Mouse (Mus musculus) heart, adult 2 months (tissue): ENCODE measurements around the gene Stc2. TPM values are rescaled to one million over a fixed set of nuclear protein-coding genes. Genes with fewer than 3 reads are reported as not detected.
A peak's percentile ranks its signal among the peaks of the same experiment; 100 is the strongest.

Experiments
- DNase-seq, 2 experiments: peaks; one replicate each; pipeline ENCODE4 v3.0.0; 2021
- H3K27ac ChIP-seq: fragments of 200-600 bp; 2 replicates; pipeline ENCODE4 v1.8.1; 2022
- H3K27me3 ChIP-seq: fragments of 200-500 bp; 2 replicates; pipeline ENCODE4 v1.6.1; 2012; ENCODE audit warnings: mild to moderate bottlenecking, low read length, inconsistent platforms, mixed read lengths; ENCODE audit not compliant: control insufficient read depth, insufficient read depth
- H3K36me3 ChIP-seq: fragments of 200-500 bp; 2 replicates; pipeline ENCODE4 v1.6.1; 2012; ENCODE audit warnings: low read length, inconsistent platforms; ENCODE audit not compliant: control insufficient read depth, insufficient read depth
- H3K4me1 ChIP-seq: fragments of 200-500 bp; 2 replicates; pipeline ENCODE4 v1.6.1; 2011; ENCODE audit warnings: low read length; ENCODE audit not compliant: control insufficient read depth, insufficient read depth
- H3K4me3 ChIP-seq: fragments of 200-600 bp; 2 replicates; pipeline ENCODE4 v1.8.1; 2022
- H3K79me2 ChIP-seq: fragments of 200-500 bp; replicated peaks from 2 replicates; pipeline ENCODE4 v1.6.1; 2012; ENCODE audit warnings: mild to moderate bottlenecking, inconsistent platforms, low read length, moderate library complexity, mixed read lengths; ENCODE audit not compliant: control insufficient read depth, insufficient read depth
- H3K9ac ChIP-seq: fragments of 200-500 bp; 2 replicates; pipeline ENCODE4 v1.6.1; 2012; ENCODE audit warnings: low read depth, mild to moderate bottlenecking, control low read depth, inconsistent platforms, low read length, mixed read lengths
- CTCF ChIP-seq: fragments of 200-600 bp; IDR thresholded peaks from 2 replicates; pipeline ENCODE4 v1.8.1; 2022; ENCODE audit warnings: antibody characterized with exemption, mild to moderate bottlenecking, moderate library complexity
- EP300 ChIP-seq: fragments of 200-500 bp; IDR thresholded peaks from 2 replicates; pipeline ENCODE4 v1.6.1; 2011; ENCODE audit warnings: low read depth, low read length, control low read depth; ENCODE audit not compliant: insufficient read depth
- POLR2A ChIP-seq: fragments of 200-500 bp; IDR thresholded peaks from 2 replicates; pipeline ENCODE4 v1.6.1; 2011; ENCODE audit warnings: mild to moderate bottlenecking, low read depth, low read length, control low read depth; ENCODE audit not compliant: insufficient read depth
- WGBS: fragments of 180-500 bp; shearing (Covaris S2); methylation state at CpG from one replicate; pipeline ENCODE4 v1.1.7; 2018; 5-methylcytosine and 5-hydroxymethylcytosine counted together
- intact Hi-C: fragments of 180-260 bp; cut with DNase I; formaldehyde crosslinking; loops from one replicate; pipeline ENCODE4 v1.15.1; 2025
- polyA plus RNA-seq: library from polyadenylated mRNA; depleted of rRNA; stranded (reverse); fragments of >200 nt; gene quantifications from 2 replicates; pipeline ENCODE4 v1.2.3, GENCODE M21; 2012
- total RNA-seq, 2 experiments: library from RNA; stranded (reverse); gene quantifications; 2 replicates each; pipeline ENCODE4 v1.2.3; 2021

Stc2 gene
- total and polyA plus RNA-seq, 3 experiments = 8.3 to 20.7 (median 14.1) TPM

- no peak overlapping the region for H3K4me3 ChIP-seq
- intact Hi-C loops = no loop called here
- peaks cover 4% of the 10 kb centered on the region for H3K4me1 ChIP-seq
- no peak overlapping the region for H3K9ac ChIP-seq
- H3K27me3 ChIP-seq = no peaks in the 10 kb centered on the region
- H3K36me3 ChIP-seq = no peaks in the 10 kb centered on the region
- no peak for TF ChIP-seq CTCF
- no peak overlapping the region for H3K27ac ChIP-seq
- DNase-seq = peak in 1 of 2 experiments; percentile 15
- H3K79me2 ChIP-seq = no peaks in the 10 kb centered on the region
- 50% methylated on average over 1 of the region's 1 CpGs for WGBS
Measured at GRCm38 (mm10) chr11:31362856-31363255, 7.0 kb downstream of the Stc2 start.

- 32% methylated on average over 3 of the region's 3 CpGs for WGBS
- TF ChIP-seq POLR2A (no peak), CTCF (0 out of 2 replicates have a peak, but pooled peaks have one; percentile 1)
- intact Hi-C loops = no loop called here
- H3K27me3 ChIP-seq = no peaks in the 10 kb centered on the region
- no peaks in the 10 kb centered on the region for H3K79me2 ChIP-seq
- no peak overlapping the region for H3K27ac ChIP-seq
- H3K36me3 ChIP-seq = no peaks in the 10 kb centered on the region
- DNase-seq = peak; percentile 45 to 70
- H3K9ac ChIP-seq = no peak overlapping the region
- H3K4me1 ChIP-seq = peaks cover 4% of the 10 kb centered on the region
- H3K4me3 ChIP-seq = no peak overlapping the region
Measured at GRCm38 (mm10) chr11:31362330-31362729, 7.5 kb downstream of the Stc2 start.

GRCm38 (mm10) chr11:31361047-31361446, 8.8 kb downstream of the Stc2 start:
- H3K4me1 ChIP-seq = peaks cover 4% of the 10 kb centered on the region
- 95% methylated on average over 4 of the region's 4 CpGs for WGBS
- no peak overlapping the region for H3K27ac ChIP-seq
- no peaks in the 10 kb centered on the region for H3K79me2 ChIP-seq
- no peak overlapping the region for H3K4me3 ChIP-seq
- TF ChIP-seq CTCF = no peak
- no peak for TF ChIP-seq EP300
- no peak for TF ChIP-seq POLR2A
- intact Hi-C loops = no loop called here
- no peaks in the 10 kb centered on the region for H3K36me3 ChIP-seq
- no peak overlapping the region for H3K9ac ChIP-seq
- peak in 1 of 2 experiments; percentile 13 for DNase-seq
- no peaks in the 10 kb centered on the region for H3K27me3 ChIP-seq

- Histone ChIP-seq H3K27me3 (no peaks in the 10 kb centered on the region), H3K9ac (no peak overlapping the region), H3K27ac (no peak overlapping the region), H3K36me3 (no peaks in the 10 kb centered on the region), H3K79me2 (no peaks in the 10 kb centered on the region), H3K4me1 (peaks cover 4% of the 10 kb centered on the region), H3K4me3 (no peak overlapping the region)
- peak in 1 of 2 experiments; percentile 8 for DNase-seq
- TF ChIP-seq EP300 = no peak
- TF ChIP-seq POLR2A = no peak
- no peak for TF ChIP-seq CTCF
- intact Hi-C loops = no loop called here
- WGBS = 83% methylated on average over 6 of the region's 6 CpGs
Measured at GRCm38 (mm10) chr11:31359283-31359902, 10.5 kb downstream of the Stc2 start.

- intact Hi-C loops = no loop called here
- 63% methylated on average over 5 of the region's 5 CpGs for WGBS
- Histone ChIP-seq H3K27me3 (no peaks in the 10 kb centered on the region), H3K79me2 (no peaks in the 10 kb centered on the region), H3K36me3 (no peaks in the 10 kb centered on the region), H3K4me1 (peaks cover 4% of the 10 kb centered on the region), H3K9ac (no peak overlapping the region), H3K27ac (no peak overlapping the region), H3K4me3 (no peak overlapping the region)
- DNase-seq = peak in 1 of 2 experiments; percentile 12
- TF ChIP-seq EP300 (no peak), CTCF (no peak), POLR2A (no peak)
Measured at GRCm38 (mm10) chr11:31358453-31358852, 11.4 kb downstream of the Stc2 start.

- no peaks in the 10 kb centered on the region for H3K36me3 ChIP-seq
- no peak overlapping the region for H3K4me3 ChIP-seq
- H3K4me1 ChIP-seq = no peaks in the 10 kb centered on the region
- no peaks in the 10 kb centered on the region for H3K79me2 ChIP-seq
- H3K27ac ChIP-seq = no peak overlapping the region
- DNase-seq = peak in 1 of 2 experiments; percentile 10
- intact Hi-C loops = no loop called here
- no peak for TF ChIP-seq EP300
- no peak for TF ChIP-seq CTCF
- TF ChIP-seq POLR2A = no peak
- H3K27me3 ChIP-seq = no peaks in the 10 kb centered on the region
- H3K9ac ChIP-seq = no peak overlapping the region
Measured at GRCm38 (mm10) chr11:31356866-31357265, 13.0 kb downstream of the Stc2 start.
